Mouse (Mus musculus) forebrain, postnatal 0 days (tissue): ENCODE data around the gene Gm3646. TPM values are rescaled to one million over a fixed set of nuclear protein-coding genes. Genes with fewer than 3 reads are reported as not detected.

ENCODE experiments used
- ATAC-seq: fragments of 200-750 bp; cut with Nextera tagmentation; 2 replicates; pipeline ENCODE4 v1.8.0; 2017; ENCODE audit warnings: mild to moderate bottlenecking, moderate library complexity
- DNase-seq: peaks from one replicate; pipeline ENCODE4 v3.0.0-alpha.2; 2015
- H3K27ac ChIP-seq: fragments of 300-500 bp; sonication (generic); 2 replicates; pipeline ENCODE4 v1.5.1; 2014; ENCODE audit warnings: low read depth, mild to moderate bottlenecking, antibody characterized with exemption, low read length, moderate library complexity, mixed read lengths
- H3K27me3 ChIP-seq: fragments of 300-500 bp; sonication (generic); 2 replicates; pipeline ENCODE4 v1.6.1; 2014; ENCODE audit warnings: mild to moderate bottlenecking, low read length, mixed read lengths; ENCODE audit not compliant: insufficient read depth
- H3K36me3 ChIP-seq: fragments of 300-500 bp; sonication (generic); 2 replicates; pipeline ENCODE4 v1.6.1; 2014; ENCODE audit warnings: mild to moderate bottlenecking, moderate library complexity; ENCODE audit not compliant: insufficient read depth
- H3K4me1 ChIP-seq: fragments of 300-500 bp; sonication (generic); 2 replicates; pipeline ENCODE4 v1.6.1; 2014; ENCODE audit warnings: antibody characterized with exemption; ENCODE audit not compliant: insufficient read depth
- H3K4me2 ChIP-seq: fragments of 300-500 bp; sonication (generic); 2 replicates; pipeline ENCODE4 v1.6.1; 2014; ENCODE audit warnings: low read depth, mild to moderate bottlenecking, moderate library complexity
- H3K4me3 ChIP-seq: fragments of 300-500 bp; sonication (generic); 2 replicates; pipeline ENCODE4 v1.5.1; 2014; ENCODE audit warnings: low read depth, low read length, mixed read lengths
- H3K9ac ChIP-seq: fragments of 300-500 bp; sonication (generic); 2 replicates; pipeline ENCODE4 v1.6.1; 2014; ENCODE audit warnings: mild to moderate bottlenecking
- H3K9me3 ChIP-seq: fragments of 300-500 bp; sonication (generic); 2 replicates; pipeline ENCODE4 v1.6.1; 2016; ENCODE audit warnings: low read length
- CTCF ChIP-seq: sonication (generic); IDR thresholded peaks from 2 replicates; pipeline ENCODE4 v1.5.1; 2016; ENCODE audit warnings: antibody characterized with exemption, control low read depth, low read depth
- WGBS: fragments of 180-500 bp; shearing (Covaris S2); extraction: QIAGEN DNeasy Blood & Tissue Kit; methylation state at CpG from one replicate; pipeline ENCODE4 v1.1.7; 2014; 5-methylcytosine and 5-hydroxymethylcytosine counted together
- polyA plus RNA-seq: library from polyadenylated mRNA; unstranded; fragments of >200 nt; fragmentation: Nextera tagmentation; extraction: Ambion mirVana; gene quantifications from 2 replicates; pipeline ENCODE4 v1.2.1, GENCODE M21; 2015
- total RNA-seq: library from RNA; depleted of rRNA; stranded (reverse); fragments of >200 nt; gene quantifications from 2 replicates; pipeline ENCODE4 v1.2.3, GENCODE M21; 2014

Gene Gm3646
- total and polyA plus RNA-seq, 2 experiments from 2014 or later: not detected

GRCm38 (mm10) chr1:39765854-39766493 lies 39.2 kb downstream of the Gm3646 start:
- Histone ChIP-seq H3K4me1 (no peaks in the 10 kb centered on the region), H3K4me3 (no peak overlapping the region), H3K9ac (no peak overlapping the region), H3K27me3 (no peaks in the 10 kb centered on the region), H3K27ac (no peak overlapping the region), H3K36me3 (no peaks in the 10 kb centered on the region), H3K4me2 (no peak overlapping the region), H3K9me3 (no peaks in the 10 kb centered on the region)
- no peak for TF ChIP-seq CTCF
- DNase-seq: no peak
- ATAC-seq: no peak
- 81% methylated on average over 7 of the region's 7 CpGs for WGBS

GRCm38 (mm10) chr1:39762025-39762370 lies 43.1 kb downstream of the Gm3646 start:
- no peak for TF ChIP-seq CTCF
- WGBS: 2% methylated on average over 10 of the region's 10 CpGs
- Histone ChIP-seq H3K4me3 (no peak overlapping the region), H3K27ac (peak overlapping the region; percentile 57), H3K4me1 (no peaks in the 10 kb centered on the region), H3K9ac (no peak overlapping the region), H3K9me3 (no peaks in the 10 kb centered on the region), H3K4me2 (peak overlapping the region; percentile 27), H3K36me3 (no peaks in the 10 kb centered on the region), H3K27me3 (no peaks in the 10 kb centered on the region)
- DNase-seq (peak; percentile 71), ATAC-seq (peak; percentile 78)

- peak overlapping the region; percentile 27 for H3K4me2 ChIP-seq
- WGBS: 5% methylated on average over 22 of the region's 22 CpGs
- peak overlapping the region; percentile 4; the same call in 1 of the 2 replicates for H3K27ac ChIP-seq
- no peak overlapping the region for H3K9ac ChIP-seq
- no peaks in the 10 kb centered on the region for H3K27me3 ChIP-seq
- H3K9me3 ChIP-seq: no peaks in the 10 kb centered on the region
- H3K36me3 ChIP-seq: no peaks in the 10 kb centered on the region
- H3K4me3 ChIP-seq: no peak overlapping the region
- TF ChIP-seq CTCF: peak; percentile 81
- no peaks in the 10 kb centered on the region for H3K4me1 ChIP-seq
- ATAC-seq: peak; percentile 78
- DNase-seq: peak; percentile 81
Observed at GRCm38 (mm10) chr1:39761211-39762024, 43.7 kb downstream of the Gm3646 start.

GRCm38 (mm10) chr1:39760181-39760715 lies 44.9 kb downstream of the Gm3646 start:
- H3K9ac ChIP-seq: no peak overlapping the region
- no peaks in the 10 kb centered on the region for H3K4me1 ChIP-seq
- no peak for TF ChIP-seq CTCF
- ATAC-seq: no peak
- H3K36me3 ChIP-seq: no peaks in the 10 kb centered on the region
- H3K9me3 ChIP-seq: no peaks in the 10 kb centered on the region
- DNase-seq: no peak
- WGBS: 77% methylated on average over 6 of the region's 6 CpGs
- no peaks in the 10 kb centered on the region for H3K27me3 ChIP-seq
- no peak overlapping the region for H3K4me3 ChIP-seq
- H3K4me2 ChIP-seq: no peak overlapping the region
- H3K27ac ChIP-seq: no peak overlapping the region

- no peaks in the 10 kb centered on the region for H3K36me3 ChIP-seq
- no peak overlapping the region for H3K4me3 ChIP-seq
- DNase-seq (no peak), ATAC-seq (no peak)
- no peak overlapping the region for H3K4me2 ChIP-seq
- 43% methylated on average over 9 of the region's 9 CpGs for WGBS
- H3K27ac ChIP-seq: no peak overlapping the region
- H3K9ac ChIP-seq: no peak overlapping the region
- TF ChIP-seq CTCF: no peak
- no peaks in the 10 kb centered on the region for H3K4me1 ChIP-seq
- H3K9me3 ChIP-seq: no peaks in the 10 kb centered on the region
- H3K27me3 ChIP-seq: no peaks in the 10 kb centered on the region
Observed at GRCm38 (mm10) chr1:39759231-39760175, 45.6 kb downstream of the Gm3646 start.

GRCm38 (mm10) chr1:39758244-39758643 lies 46.9 kb downstream of the Gm3646 start:
- ATAC-seq (no peak), DNase-seq (no peak)
- H3K27ac ChIP-seq: no peak overlapping the region
- H3K4me1 ChIP-seq: no peaks in the 10 kb centered on the region
- H3K9ac ChIP-seq: no peak overlapping the region
- H3K36me3 ChIP-seq: no peaks in the 10 kb centered on the region
- TF ChIP-seq CTCF: no peak
- no peaks in the 10 kb centered on the region for H3K27me3 ChIP-seq
- H3K9me3 ChIP-seq: no peaks in the 10 kb centered on the region
- 77% methylated on average over 9 of the region's 9 CpGs for WGBS
- H3K4me2 ChIP-seq: no peak overlapping the region
- no peak overlapping the region for H3K4me3 ChIP-seq
